Mouse (Mus musculus): ENCODE results near the gene Olfr15. TPM values are rescaled to one million over a fixed set of nuclear protein-coding genes. Genes with fewer than 3 reads are reported as not detected.
"Not testable (repeated sequence)": the region's sequence is repeated elsewhere in the genome, so short reads cannot be mapped to it uniquely, and the experiment has no call there.

Gene Olfr15
- not detected in 2 replicates for polyA plus RNA-seq (2014; fragmentation: Nextera tagmentation; extraction: Ambion mirVana)

DNA sequence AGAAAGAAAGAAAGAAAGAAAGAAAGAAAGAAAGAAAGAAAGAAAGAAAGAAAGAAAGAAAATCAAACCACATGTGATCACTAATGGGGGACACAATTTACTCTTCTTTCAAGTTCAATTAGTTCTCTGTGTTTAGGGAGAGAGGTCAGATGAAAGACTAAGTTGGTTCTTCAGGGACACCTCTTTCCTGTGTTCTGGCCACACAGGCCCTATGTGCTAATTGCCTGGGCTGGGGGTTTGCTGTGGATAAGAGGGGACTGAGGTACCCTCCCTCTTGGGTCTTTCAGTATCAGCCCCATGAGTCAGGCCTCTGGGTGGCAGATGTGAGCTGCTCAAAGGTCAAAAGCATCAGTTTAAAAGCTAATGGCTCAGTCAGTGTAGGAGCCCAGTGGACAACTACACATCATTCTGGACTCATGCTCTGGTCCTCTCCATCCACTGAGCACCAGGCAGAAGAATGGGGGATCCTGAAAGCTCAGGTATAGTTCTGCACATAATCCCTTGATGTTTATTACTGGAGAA lies at the start of gene Olfr15:
TSS of gene Olfr15 (plus strand) at position 291 of the 522 bp plus-strand sequence.
- Histone ChIP-seq H3K4me3 (ENCODE audit: low read depth, low read length) (no peak within 1 kb of the TSS), H3K9ac (replicated peaks; ENCODE audit: low read depth, low read length) (no peak within 1 kb of the TSS), H3K27me3 (ENCODE audit: control insufficient read depth, insufficient read depth, low read length) (no peaks in the 10 kb centered on the region), H3K27ac (ENCODE audit: low read depth, low read length) (no peak within 1 kb of the TSS), H3K4me1 (ENCODE audit: control insufficient read depth, insufficient read depth, low read length) (no peaks in the 10 kb centered on the region), H3K4me2 (ENCODE audit: low read depth, low read length) (no peak within 1 kb of the TSS), H3K9me3 (ENCODE audit: control insufficient read depth, low read length) (no peaks in the 10 kb centered on the region), H3K36me3 (ENCODE audit: control insufficient read depth, insufficient read depth, low read length) (no peaks in the 10 kb centered on the region)
- no peak for ATAC-seq (ENCODE audit: low read depth)

DNA sequence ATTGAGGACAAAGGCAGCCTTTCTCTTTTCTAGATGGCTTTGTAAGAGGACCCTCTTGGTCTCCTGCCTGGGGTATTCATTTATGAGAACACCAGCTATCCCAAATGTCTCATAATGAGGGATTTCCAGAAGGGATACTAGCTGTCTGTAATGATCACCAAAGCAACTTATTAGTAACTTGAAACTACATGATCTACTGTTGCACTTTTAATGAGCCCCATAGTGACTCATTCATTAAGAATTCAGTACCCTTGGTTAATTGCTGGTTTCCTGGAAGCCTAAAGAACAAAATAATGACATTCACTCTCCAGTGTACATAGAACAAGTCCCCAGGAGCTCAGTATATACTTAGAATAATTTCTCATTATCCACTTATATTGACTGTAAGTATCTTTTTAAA lies 49.4 kb upstream of the Olfr15 start:
- no peak for ATAC-seq (ENCODE audit: low read depth)
- H3K4me2 ChIP-seq (ENCODE audit: low read depth, low read length): no peak overlapping the region
- H3K27ac ChIP-seq (ENCODE audit: low read depth, low read length): no peak overlapping the region
- H3K27me3 ChIP-seq (ENCODE audit: control insufficient read depth, insufficient read depth, low read length): no peaks in the 10 kb centered on the region
- no peak overlapping the region for H3K9ac ChIP-seq (replicated peaks; ENCODE audit: low read depth, low read length)
- H3K4me3 ChIP-seq (ENCODE audit: low read depth, low read length): no peak overlapping the region
- no peaks in the 10 kb centered on the region for H3K9me3 ChIP-seq (ENCODE audit: control insufficient read depth, low read length)
- H3K4me1 ChIP-seq (ENCODE audit: control insufficient read depth, insufficient read depth, low read length): no peaks in the 10 kb centered on the region
- H3K36me3 ChIP-seq (ENCODE audit: control insufficient read depth, insufficient read depth, low read length): no peaks in the 10 kb centered on the region

DNA sequence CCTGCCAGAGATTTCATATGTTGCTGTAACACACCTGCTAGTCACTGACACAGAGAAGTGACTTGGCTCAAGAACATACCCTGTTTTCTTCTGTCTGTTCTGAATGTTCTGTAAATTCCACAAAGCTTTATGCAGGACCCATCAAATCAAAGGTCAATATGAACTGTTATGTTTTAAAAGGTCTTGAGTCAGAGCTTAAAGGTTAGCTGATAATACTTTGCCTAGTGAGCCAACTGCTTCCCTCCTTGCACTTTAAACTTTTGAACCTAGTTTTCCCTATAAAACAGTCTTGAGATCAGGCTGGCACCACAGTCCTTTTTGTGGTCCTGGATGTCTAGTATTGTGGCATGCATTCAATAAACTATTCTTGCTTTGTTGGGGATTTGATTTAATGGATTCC lies 42.3 kb upstream of the Olfr15 start:
- H3K9ac ChIP-seq (replicated peaks; ENCODE audit: low read depth, low read length): no peak overlapping the region
- H3K4me1 ChIP-seq (ENCODE audit: control insufficient read depth, insufficient read depth, low read length): no peaks in the 10 kb centered on the region
- no peak overlapping the region for H3K4me3 ChIP-seq (ENCODE audit: low read depth, low read length)
- no peaks in the 10 kb centered on the region for H3K36me3 ChIP-seq (ENCODE audit: control insufficient read depth, insufficient read depth, low read length)
- no peak for ATAC-seq (ENCODE audit: low read depth)
- H3K27ac ChIP-seq (ENCODE audit: low read depth, low read length): no peak overlapping the region
- no peaks in the 10 kb centered on the region; the same call in 1 of the 2 replicates for H3K9me3 ChIP-seq (ENCODE audit: control insufficient read depth, low read length)
- no peak overlapping the region for H3K4me2 ChIP-seq (ENCODE audit: low read depth, low read length)
- H3K27me3 ChIP-seq (ENCODE audit: control insufficient read depth, insufficient read depth, low read length): no peaks in the 10 kb centered on the region

- H3K36me3 ChIP-seq (ENCODE audit: control insufficient read depth, insufficient read depth, low read length): no peaks in the 10 kb centered on the region
- 90% methylated on average over 3 of the region's 3 CpGs for WGBS
- H3K27ac ChIP-seq (ENCODE audit: low read depth, low read length): no peak overlapping the region
- H3K4me3 ChIP-seq (ENCODE audit: low read depth, low read length): no peak overlapping the region
- H3K9ac ChIP-seq (replicated peaks; ENCODE audit: low read depth, low read length): no peak overlapping the region
- H3K4me2 ChIP-seq (ENCODE audit: low read depth, low read length): no peak overlapping the region
- H3K27me3 ChIP-seq (ENCODE audit: control insufficient read depth, insufficient read depth, low read length): no peaks in the 10 kb centered on the region
- ATAC-seq (ENCODE audit: low read depth): no peak
- H3K9me3 ChIP-seq (ENCODE audit: control insufficient read depth, low read length): no peaks in the 10 kb centered on the region
- H3K4me1 ChIP-seq (ENCODE audit: control insufficient read depth, insufficient read depth, low read length): no peaks in the 10 kb centered on the region
These were observed 22.5 kb upstream of the Olfr15 start for GRCm38 (mm10) chr16:3808176-3808575.

GRCm38 (mm10) chr16:3814667-3815066 lies 16.0 kb upstream of the Olfr15 start:
- H3K36me3 ChIP-seq (ENCODE audit: control insufficient read depth, insufficient read depth, low read length); H3K27ac ChIP-seq (ENCODE audit: low read depth, low read length); H3K27me3 ChIP-seq (ENCODE audit: control insufficient read depth, insufficient read depth, low read length); H3K9me3 ChIP-seq (ENCODE audit: control insufficient read depth, low read length); ATAC-seq (ENCODE audit: low read depth); H3K4me3 ChIP-seq (ENCODE audit: low read depth, low read length); H3K4me2 ChIP-seq (ENCODE audit: low read depth, low read length); H3K4me1 ChIP-seq (ENCODE audit: control insufficient read depth, insufficient read depth, low read length); H3K9ac ChIP-seq (replicated peaks; ENCODE audit: low read depth, low read length): not testable (repeated sequence)
- WGBS: 85% methylated on average over 6 of the region's 6 CpGs

GRCm38 (mm10) chr16:3820202-3820601 lies 10.5 kb upstream of the Olfr15 start:
- no peak overlapping the region for H3K9ac ChIP-seq (replicated peaks; ENCODE audit: low read depth, low read length)
- no peaks in the 10 kb centered on the region for H3K27me3 ChIP-seq (ENCODE audit: control insufficient read depth, insufficient read depth, low read length)
- ATAC-seq (ENCODE audit: low read depth): no peak
- no peak overlapping the region for H3K4me3 ChIP-seq (ENCODE audit: low read depth, low read length)
- H3K4me2 ChIP-seq (ENCODE audit: low read depth, low read length): no peak overlapping the region
- H3K27ac ChIP-seq (ENCODE audit: low read depth, low read length): no peak overlapping the region
- no peaks in the 10 kb centered on the region for H3K9me3 ChIP-seq (ENCODE audit: control insufficient read depth, low read length)
- H3K36me3 ChIP-seq (ENCODE audit: control insufficient read depth, insufficient read depth, low read length): no peaks in the 10 kb centered on the region
- WGBS: 98% methylated on average over 2 of the region's 2 CpGs
- no peaks in the 10 kb centered on the region for H3K4me1 ChIP-seq (ENCODE audit: control insufficient read depth, insufficient read depth, low read length)

GRCm38 (mm10) chr16:3828021-3828420 lies 2.7 kb upstream of the Olfr15 start:
- H3K4me2 ChIP-seq (ENCODE audit: low read depth, low read length): no peak overlapping the region
- H3K27ac ChIP-seq (ENCODE audit: low read depth, low read length): no peak overlapping the region
- H3K4me1 ChIP-seq (ENCODE audit: control insufficient read depth, insufficient read depth, low read length): no peaks in the 10 kb centered on the region
- 60% methylated on average over 3 of the region's 3 CpGs for WGBS
- no peak overlapping the region for H3K4me3 ChIP-seq (ENCODE audit: low read depth, low read length)
- ATAC-seq (ENCODE audit: low read depth): no peak
- H3K9me3 ChIP-seq (ENCODE audit: control insufficient read depth, low read length): no peaks in the 10 kb centered on the region
- no peaks in the 10 kb centered on the region for H3K36me3 ChIP-seq (ENCODE audit: control insufficient read depth, insufficient read depth, low read length)
- no peaks in the 10 kb centered on the region for H3K27me3 ChIP-seq (ENCODE audit: control insufficient read depth, insufficient read depth, low read length)
- H3K9ac ChIP-seq (replicated peaks; ENCODE audit: low read depth, low read length): no peak overlapping the region

DNA sequence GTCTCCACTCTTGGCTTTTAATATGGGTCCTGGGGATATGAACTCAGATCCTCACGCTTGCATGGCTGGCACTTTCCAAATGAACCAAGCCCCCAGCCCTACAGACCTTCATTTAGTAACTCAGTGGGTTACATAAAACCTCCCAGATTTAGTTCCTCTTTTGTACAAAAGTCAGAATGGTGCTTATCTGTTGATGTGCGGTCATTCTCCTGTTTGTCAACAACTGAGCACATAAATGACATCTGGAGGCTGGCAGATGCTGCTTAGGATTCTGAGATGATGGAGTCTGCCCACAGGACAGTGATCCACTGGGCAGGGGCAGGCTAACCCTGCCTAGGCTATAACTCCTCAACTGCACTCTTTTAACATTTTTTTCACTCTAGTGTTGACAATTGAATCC lies 951 bp upstream of the Olfr15 start:
- H3K27ac ChIP-seq (ENCODE audit: low read depth, low read length): no peak overlapping the region
- no peaks in the 10 kb centered on the region for H3K36me3 ChIP-seq (ENCODE audit: control insufficient read depth, insufficient read depth, low read length)
- no peak overlapping the region for H3K4me2 ChIP-seq (ENCODE audit: low read depth, low read length)
- 89% methylated on average over 2 of the region's 2 CpGs for WGBS
- no peak for ATAC-seq (ENCODE audit: low read depth)
- no peak overlapping the region for H3K4me3 ChIP-seq (ENCODE audit: low read depth, low read length)
- H3K27me3 ChIP-seq (ENCODE audit: control insufficient read depth, insufficient read depth, low read length): no peaks in the 10 kb centered on the region
- no peak overlapping the region for H3K9ac ChIP-seq (replicated peaks; ENCODE audit: low read depth, low read length)
- H3K4me1 ChIP-seq (ENCODE audit: control insufficient read depth, insufficient read depth, low read length): no peaks in the 10 kb centered on the region
- no peaks in the 10 kb centered on the region for H3K9me3 ChIP-seq (ENCODE audit: control insufficient read depth, low read length)

- Histone ChIP-seq H3K4me1 (ENCODE audit: control insufficient read depth, insufficient read depth, low read length) (no peaks in the 10 kb centered on the region), H3K9ac (replicated peaks; ENCODE audit: low read depth, low read length) (no peak overlapping the region), H3K36me3 (ENCODE audit: control insufficient read depth, insufficient read depth, low read length) (no peaks in the 10 kb centered on the region), H3K27me3 (ENCODE audit: control insufficient read depth, insufficient read depth, low read length) (no peaks in the 10 kb centered on the region), H3K27ac (ENCODE audit: low read depth, low read length) (no peak overlapping the region), H3K4me2 (ENCODE audit: low read depth, low read length) (no peak overlapping the region), H3K9me3 (ENCODE audit: control insufficient read depth, low read length) (no peaks in the 10 kb centered on the region), H3K4me3 (ENCODE audit: low read depth, low read length) (no peak overlapping the region)
- 88% methylated on average over 2 of the region's 2 CpGs for WGBS
- ATAC-seq (ENCODE audit: low read depth): no peak
These were observed 4.8 kb downstream of the Olfr15 start for GRCm38 (mm10) chr16:3835461-3835860.

All from neural tube, embryonic 14.5 days (tissue).